Mouse (Mus musculus) spleen, embryonic (tissue): Measurements from ENCODE around the gene Kcnab1.
"Not testable (repeated sequence)": the region's sequence is repeated elsewhere in the genome, so short reads cannot be mapped to it uniquely, and the experiment has no call there.

Experiments
- CTCF ChIA-PET: fragments of 350-600 bp; sonication (Branson Sonifier 250); formaldehyde crosslinking; loops from one replicate; lab custom pipeline; 2022; lab: Charles Lee

Kcnab1 gene

GRCm38 (mm10) chr3:65365921-65366710 is 256.9 kb downstream of the Kcnab1 start:
- CTCF ChIA-PET: no interaction called here

- CTCF ChIA-PET: no interaction called here
These were observed 258.8 kb downstream of the Kcnab1 start for GRCm38 (mm10) chr3:65367944-65368343.

- CTCF ChIA-PET: no interaction called here
These were observed 263.4 kb downstream of the Kcnab1 start for GRCm38 (mm10) chr3:65372552-65372951.

GRCm38 (mm10) chr3:65373594-65374182 is 264.5 kb downstream of the Kcnab1 start:
- CTCF ChIA-PET: no interaction called here

- CTCF ChIA-PET: no interaction called here
These were observed 265.5 kb downstream of the Kcnab1 start for GRCm38 (mm10) chr3:65374729-65375128.

GRCm38 (mm10) chr3:65378724-65379123 is 269.5 kb downstream of the Kcnab1 start:
- CTCF ChIA-PET: interaction anchor here (0.6 to 0.7 kb wide), 2 partner anchors 20 to 64 kb away, joined by 4 to 5 read pairs; no protein-coding TSS in a partner anchor

- CTCF ChIA-PET: no interaction called here
These were observed 270.8 kb downstream of the Kcnab1 start for GRCm38 (mm10) chr3:65379884-65380539.

GRCm38 (mm10) chr3:65381094-65381493 is 271.9 kb downstream of the Kcnab1 start:
- CTCF ChIA-PET: no interaction called here

- CTCF ChIA-PET: no interaction called here
These were observed 275.2 kb downstream of the Kcnab1 start for GRCm38 (mm10) chr3:65384431-65384830.

GRCm38 (mm10) chr3:65385771-65386170 is 276.6 kb downstream of the Kcnab1 start:
- CTCF ChIA-PET: no interaction called here

GRCm38 (mm10) chr3:65391222-65391783 is 282.1 kb downstream of the Kcnab1 start:
- CTCF ChIA-PET: no interaction called here

GRCm38 (mm10) chr3:65391784-65392420 is 282.7 kb downstream of the Kcnab1 start:
- CTCF ChIA-PET: no interaction called here

GRCm38 (mm10) chr3:65392421-65392817 is 283.2 kb downstream of the Kcnab1 start, which contains the start of gene Ssr3:
Gene Ssr3 (minus strand): TSS chr3:65392623.
- CTCF ChIA-PET: no interaction called here

- CTCF ChIA-PET: not testable (repeated sequence)
These were observed 285.9 kb downstream of the Kcnab1 start for GRCm38 (mm10) chr3:65395111-65395510.

- CTCF ChIA-PET: no interaction called here
These were observed 287.8 kb downstream of the Kcnab1 start for GRCm38 (mm10) chr3:65396835-65397504.

- CTCF ChIA-PET: no interaction called here
These were observed 288.4 kb downstream of the Kcnab1 start for GRCm38 (mm10) chr3:65397566-65397965.

GRCm38 (mm10) chr3:65405781-65406180 is 296.6 kb downstream of the Kcnab1 start:
- CTCF ChIA-PET: no interaction called here

- CTCF ChIA-PET: no interaction called here
These were observed 298.7 kb downstream of the Kcnab1 start for GRCm38 (mm10) chr3:65407891-65408290.

GRCm38 (mm10) chr3:65416571-65416970 is 307.4 kb downstream of the Kcnab1 start:
- CTCF ChIA-PET: no interaction called here

- CTCF ChIA-PET: interaction anchor here (0.5 kb wide), 1 partner anchor 18 kb away, joined by 6 read pairs; no protein-coding TSS in a partner anchor
These were observed 308.9 kb downstream of the Kcnab1 start for GRCm38 (mm10) chr3:65417913-65418594.
